Mouse (Mus musculus) brown adipose tissue, adult 24 weeks (tissue): ENCODE measurements around the gene Spg21. TPM values are rescaled to one million over a fixed set of nuclear protein-coding genes. Genes with fewer than 3 reads are reported as not detected.

Experiments used
- H3K27ac ChIP-seq: fragments of 200-500 bp; replicated peaks from 2 replicates; pipeline ENCODE4 v1.5.1; 2012; ENCODE audit warnings: low read depth, mild to moderate bottlenecking, low read length
- H3K4me1 ChIP-seq: fragments of 200-500 bp; 2 replicates; pipeline ENCODE4 v1.6.1; 2012; ENCODE audit warnings: low read length, mixed read lengths; ENCODE audit not compliant: control insufficient read depth, insufficient read depth, insufficient read length
- H3K4me3 ChIP-seq: fragments of 200-500 bp; 2 replicates; pipeline ENCODE4 v1.5.1; 2012; ENCODE audit warnings: low read depth, mild to moderate bottlenecking, low read length, moderate library complexity; ENCODE audit not compliant: insufficient read depth
- polyA plus RNA-seq: library from polyadenylated mRNA; stranded (reverse); fragments of >200 nt; gene quantifications from 2 replicates; pipeline ENCODE4 v1.2.4, GENCODE M21; 2012; ENCODE audit not compliant: missing spikeins, insufficient read depth, insufficient read length

Gene Spg21
- polyA plus RNA-seq: 50.0 and 57.1 TPM in 2 replicates

- Histone ChIP-seq H3K4me3 (peak within 1 kb of the TSS; percentile 91), H3K4me1 (peaks cover 5% of the 10 kb centered on the region), H3K27ac (peak within 1 kb of the TSS; percentile 44)
These were observed at the start of gene Spg21 for GRCm38 (mm10) chr9:65460732-65461442. Gene Spg21 (plus strand): TSS chr9:65460947.

- Histone ChIP-seq H3K4me1 (peaks cover 15% of the 10 kb centered on the region; the same call in 1 of the 2 replicates), H3K27ac (0 out of 2 replicates have a peak overlapping the region, but pooled peaks have one; percentile 10), H3K4me3 (no peak overlapping the region)
These were observed 49.4 kb upstream of the Spg21 start for GRCm38 (mm10) chr9:65411326-65411725.

- no peak overlapping the region for H3K27ac ChIP-seq
- H3K4me1 ChIP-seq: no peaks in the 10 kb centered on the region
- H3K4me3 ChIP-seq: no peak overlapping the region
These were observed 43.0 kb upstream of the Spg21 start for GRCm38 (mm10) chr9:65417738-65418137.

GRCm38 (mm10) chr9:65419633-65420032, 41.1 kb upstream of the Spg21 start:
- Histone ChIP-seq H3K4me1 (no peaks in the 10 kb centered on the region), H3K4me3 (no peak overlapping the region), H3K27ac (no peak overlapping the region)

- no peak within 1 kb of the TSS for H3K4me3 ChIP-seq
- no peaks in the 10 kb centered on the region for H3K4me1 ChIP-seq
- no peak within 1 kb of the TSS for H3K27ac ChIP-seq
These were observed 37.8 kb upstream of the Spg21 start, which contains the start of gene Slc51b for GRCm38 (mm10) chr9:65422760-65423501. Gene Slc51b (minus strand): TSS chr9:65422955.

- no peak overlapping the region for H3K27ac ChIP-seq
- no peaks in the 10 kb centered on the region for H3K4me1 ChIP-seq
- no peak overlapping the region for H3K4me3 ChIP-seq
These were observed 36.4 kb upstream of the Spg21 start for GRCm38 (mm10) chr9:65424393-65424792.

GRCm38 (mm10) chr9:65427511-65427910, 33.2 kb upstream of the Spg21 start:
- Histone ChIP-seq H3K4me1 (no peaks in the 10 kb centered on the region), H3K4me3 (no peak overlapping the region), H3K27ac (no peak overlapping the region)

GRCm38 (mm10) chr9:65428003-65428402, 32.7 kb upstream of the Spg21 start:
- H3K27ac ChIP-seq: no peak overlapping the region
- H3K4me1 ChIP-seq: no peaks in the 10 kb centered on the region
- no peak overlapping the region for H3K4me3 ChIP-seq

- Histone ChIP-seq H3K4me3 (no peak overlapping the region), H3K27ac (no peak overlapping the region), H3K4me1 (no peaks in the 10 kb centered on the region)
These were observed 30.3 kb upstream of the Spg21 start for GRCm38 (mm10) chr9:65430401-65430800.

- no peak overlapping the region for H3K4me3 ChIP-seq
- H3K4me1 ChIP-seq: no peaks in the 10 kb centered on the region
These were observed 29.8 kb upstream of the Spg21 start for GRCm38 (mm10) chr9:65430921-65431320.

GRCm38 (mm10) chr9:65432236-65432635, 28.5 kb upstream of the Spg21 start:
- no peak overlapping the region for H3K27ac ChIP-seq
- H3K4me3 ChIP-seq: no peak overlapping the region

More at GRCm38 (mm10) chr9:65430921-65431320, 29.8 kb upstream of the Spg21 start:
- H3K27ac ChIP-seq: no peak overlapping the region

GRCm38 (mm10) chr9:65434140-65434539, 26.6 kb upstream of the Spg21 start:
- Histone ChIP-seq H3K27ac (no peak overlapping the region), H3K4me3 (no peak overlapping the region), H3K4me1 (0 out of 2 replicates have a peak, but pooled peaks cover 3% of the 10 kb centered on the region)

More at GRCm38 (mm10) chr9:65432236-65432635, 28.5 kb upstream of the Spg21 start:
- 0 out of 2 replicates have a peak, but pooled peaks cover 3% of the 10 kb centered on the region for H3K4me1 ChIP-seq

GRCm38 (mm10) chr9:65435211-65435610, 25.5 kb upstream of the Spg21 start:
- H3K4me3 ChIP-seq: no peak overlapping the region
- H3K27ac ChIP-seq: no peak overlapping the region
- 0 out of 2 replicates have a peak, but pooled peaks cover 3% of the 10 kb centered on the region for H3K4me1 ChIP-seq

GRCm38 (mm10) chr9:65435671-65436301, 25.0 kb upstream of the Spg21 start, which contains the start of gene Mtfmt:
Gene Mtfmt (plus strand): TSS chr9:65435782.
- H3K4me3 ChIP-seq: peak within 1 kb of the TSS; percentile 94
- 0 out of 2 replicates have a peak, but pooled peaks cover 3% of the 10 kb centered on the region for H3K4me1 ChIP-seq
- H3K27ac ChIP-seq: no peak within 1 kb of the TSS

GRCm38 (mm10) chr9:65444692-65445091, 16.1 kb upstream of the Spg21 start:
- H3K4me1 ChIP-seq: no peaks in the 10 kb centered on the region
- no peak overlapping the region for H3K27ac ChIP-seq
- no peak overlapping the region for H3K4me3 ChIP-seq
